9 mouse cellular contexts compared by ENCODE assay signal in the genomic region with DNA sequence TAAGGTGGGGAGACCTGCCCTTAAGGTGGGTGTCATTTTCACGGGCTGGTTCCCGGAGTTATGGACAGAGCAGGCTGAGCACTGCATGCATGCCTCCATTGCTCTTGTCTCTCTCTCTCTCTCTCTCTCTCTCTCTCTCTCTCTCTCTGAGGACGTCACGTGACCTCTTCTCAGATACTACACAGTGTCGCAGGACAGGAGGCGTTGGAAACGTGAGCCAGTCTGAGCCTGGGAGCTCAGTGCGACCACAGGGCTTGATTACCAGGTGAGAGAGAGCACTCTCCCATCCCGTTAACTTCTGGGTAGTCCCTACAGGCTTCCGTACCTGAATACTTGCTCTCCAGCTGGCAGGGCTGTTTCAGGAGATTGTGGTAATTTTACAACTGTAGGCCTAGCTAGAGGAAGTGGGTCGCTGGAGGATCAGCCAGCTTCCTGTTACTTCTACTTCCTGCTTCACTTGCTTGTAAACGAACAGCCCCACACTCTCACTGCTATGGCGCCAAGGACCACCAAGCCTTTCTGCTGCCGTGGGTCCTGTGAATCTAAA. TPM values are rescaled to one million over a fixed set of nuclear protein-coding genes. Genes with fewer than 3 reads are reported as not detected.
DNase-seq lines count a peak whose midpoint lies in the region; ATAC-seq and TF ChIP-seq lines count a peak whose summit lies in the region.
"Had no signal": no experiment of that assay in that cellular context is flagged by ENCODE, and none has a peak within 500 bp of the region (broad histone marks: within the 10 kb centered on the region; RNA-seq: fewer than 3 reads in every experiment).

No protein-coding gene starts in this region.

- 45% methylated on average over 14 of the region's 14 CpGs for WGBS in heart, postnatal 0 days
- 73% methylated on average over 14 of the region's 14 CpGs for WGBS in forebrain, embryonic 12.5 days
- 74% methylated on average over 14 of the region's 14 CpGs for WGBS in forebrain, embryonic 10.5 days

- no peak overlapping the region for H3K27ac ChIP-seq in heart, postnatal 0 days (ENCODE audit: low read depth)
- H3K27ac ChIP-seq in forebrain, embryonic 12.5 days, result no peak overlapping the region
- H3K27ac ChIP-seq in forebrain, embryonic 10.5 days, result no peak overlapping the region
- H3K27ac ChIP-seq: lung, embryonic 15.5 days had no signal

- no peak overlapping the region for H3K4me3 ChIP-seq in heart, postnatal 0 days (ENCODE audit: low read depth, low read length)
- no peak overlapping the region for H3K4me3 ChIP-seq in forebrain, embryonic 12.5 days (replicated peaks)
- H3K4me3 ChIP-seq in forebrain, embryonic 10.5 days, result no peak overlapping the region
- H3K4me3 ChIP-seq: lung, embryonic 15.5 days had no signal

- no peaks in the 10 kb centered on the region for H3K9me3 ChIP-seq in heart, postnatal 0 days (replicated peaks; ENCODE audit: control insufficient read depth, low read length)
- no peaks in the 10 kb centered on the region for H3K9me3 ChIP-seq in forebrain, embryonic 12.5 days
- H3K9me3 ChIP-seq in forebrain, embryonic 10.5 days, result no peaks in the 10 kb centered on the region
- H3K9me3 ChIP-seq: lung, embryonic 15.5 days had no signal

- peak; percentile 10 to 25 for DNase-seq in spleen, postnatal 36 days (ENCODE audit: low spot score in 2 of 2)
- no peak for DNase-seq in spleen, postnatal 14 days (ENCODE audit: low spot score in 2 of 2)
- no peak for DNase-seq in heart, postnatal 0 days (ENCODE audit: low spot score)
- no peak for DNase-seq in embryo, embryonic 11 days
- DNase-seq in kidney, adult 9 months, result no peak
- no peak for DNase-seq in forebrain, embryonic 10.5 days (ENCODE audit: extremely low spot score, low spot score)

- no peak for TF ChIP-seq CTCF in heart, postnatal 0 days (IDR thresholded peaks at IDR 0.05; ENCODE audit: low read depth)

- H3K27me3 ChIP-seq in heart, postnatal 0 days (ENCODE audit: control insufficient read depth, insufficient read depth, low read length), result no peaks in the 10 kb centered on the region
- H3K27me3 ChIP-seq in forebrain, embryonic 12.5 days, result no peaks in the 10 kb centered on the region
- no peaks in the 10 kb centered on the region for H3K27me3 ChIP-seq in forebrain, embryonic 10.5 days (ENCODE audit: poor library complexity, severe bottlenecking)
- H3K27me3 ChIP-seq: lung, embryonic 15.5 days had no signal

- ATAC-seq in heart, postnatal 0 days (ENCODE audit: insufficient read depth, low read depth), result peak; percentile 47; the same call in 1 of the 2 replicates
- peak; percentile 78 for ATAC-seq in megakaryocyte, adult 5-6 weeks (ENCODE audit: poor library complexity, severe bottlenecking)
- ATAC-seq in forebrain, embryonic 12.5 days (ENCODE audit: low FRiP score), result no peak

- H3K4me2 ChIP-seq in heart, postnatal 0 days (ENCODE audit: low read depth, low read length), result no peak overlapping the region
- H3K4me2 ChIP-seq in forebrain, embryonic 12.5 days, result no peak overlapping the region
- H3K4me2 ChIP-seq: lung, embryonic 15.5 days had no signal

- 0 out of 2 replicates have a peak, but pooled peaks cover 5% of the 10 kb centered on the region for H3K4me1 ChIP-seq in heart, postnatal 0 days (ENCODE audit: control insufficient read depth, insufficient read depth)
- H3K4me1 ChIP-seq in forebrain, embryonic 12.5 days, result no peaks in the 10 kb centered on the region
- no peaks in the 10 kb centered on the region for H3K4me1 ChIP-seq in forebrain, embryonic 10.5 days
- H3K4me1 ChIP-seq: lung, embryonic 15.5 days had no signal

- no peak for TF ChIP-seq EP300 in heart, postnatal 0 days (IDR thresholded peaks at IDR 0.05; ENCODE audit: low read depth)

- no peaks in the 10 kb centered on the region for H3K36me3 ChIP-seq in heart, postnatal 0 days (replicated peaks; ENCODE audit: control insufficient read depth, insufficient read depth, low read length)
- H3K36me3 ChIP-seq in forebrain, embryonic 12.5 days (replicated peaks), result no peaks in the 10 kb centered on the region
- H3K36me3 ChIP-seq in forebrain, embryonic 10.5 days (replicated peaks), result no peaks in the 10 kb centered on the region
- H3K36me3 ChIP-seq: lung, embryonic 15.5 days had no signal

- no peak overlapping the region for H3K9ac ChIP-seq in heart, postnatal 0 days (replicated peaks; ENCODE audit: low read depth, low read length)
- H3K9ac ChIP-seq in forebrain, embryonic 12.5 days, result no peak overlapping the region
- H3K9ac ChIP-seq: lung, embryonic 15.5 days had no signal

RNA-seq across cellular contexts. Expression of a gene that starts 30.4 kb away (rescaled TPM):
- 15.0 and 26.8 TPM in 2 replicates for total RNA-seq in heart, postnatal 0 days (2014; rRNA removed; ENCODE audit: low replicate concordance)
- 19.6 and 20.9 TPM in 2 replicates for polyA plus RNA-seq in heart, postnatal 0 days (2015; fragmentation: Nextera tagmentation; extraction: Ambion mirVana)
- 66.0 and 71.4 TPM in 2 replicates for total RNA-seq in megakaryocyte, adult 5-6 weeks (2015)
- total RNA-seq in megakaryocyte, adult 5-6 weeks (2017), result 85.7 and 88.5 TPM in 2 replicates
- polyA plus RNA-seq in forebrain, embryonic 12.5 days (2016; fragmentation: Nextera tagmentation; extraction: Ambion mirVana), result 64.0 and 65.9 TPM in 2 replicates
- polyA plus RNA-seq in forebrain, embryonic 10.5 days (2016; fragmentation: Nextera tagmentation; extraction: Ambion mirVana), result 46.1 and 47.7 TPM in 2 replicates

RNA-seq across cellular contexts. Expression of a gene that starts 31.1 kb away (rescaled TPM):
- 41.9 and 43.9 TPM in 2 replicates for total RNA-seq in heart, postnatal 0 days (2014; rRNA removed; ENCODE audit: low replicate concordance)
- 37.4 and 38.3 TPM in 2 replicates for polyA plus RNA-seq in heart, postnatal 0 days (2015; fragmentation: Nextera tagmentation; extraction: Ambion mirVana)
- 35.1 and 44.4 TPM in 2 replicates for total RNA-seq in megakaryocyte, adult 5-6 weeks (2015)
- 52.9 and 66.7 TPM in 2 replicates for total RNA-seq in megakaryocyte, adult 5-6 weeks (2017)
- 66.3 and 72.7 TPM in 2 replicates for polyA plus RNA-seq in forebrain, embryonic 12.5 days (2016; fragmentation: Nextera tagmentation; extraction: Ambion mirVana)
- polyA plus RNA-seq in forebrain, embryonic 10.5 days (2016; fragmentation: Nextera tagmentation; extraction: Ambion mirVana), result 35.5 and 36.4 TPM in 2 replicates

RNA-seq across cellular contexts. Expression of a gene that starts 44.7 kb away (rescaled TPM):
- total RNA-seq in heart, postnatal 0 days (2014; rRNA removed; ENCODE audit: low replicate concordance), result 8.1 and 11.9 TPM in 2 replicates
- 5.8 and 6.0 TPM in 2 replicates for polyA plus RNA-seq in heart, postnatal 0 days (2015; fragmentation: Nextera tagmentation; extraction: Ambion mirVana)
- 3.6 and 10.7 TPM in 2 replicates for total RNA-seq in megakaryocyte, adult 5-6 weeks (2015)
- total RNA-seq in megakaryocyte, adult 5-6 weeks (2017), result 5.2 and 5.7 TPM in 2 replicates
- polyA plus RNA-seq in forebrain, embryonic 12.5 days (2016; fragmentation: Nextera tagmentation; extraction: Ambion mirVana), result 10.7 and 10.8 TPM in 2 replicates
- polyA plus RNA-seq in forebrain, embryonic 10.5 days (2016; fragmentation: Nextera tagmentation; extraction: Ambion mirVana), result 9.2 and 10.3 TPM in 2 replicates

Comparison
In these comparisons a context has a peak if more than half of its experiments do, and no peak if none do; other contexts are left out.
1. DNase-seq: peak in spleen, postnatal 36 days (2 of 2); none in spleen, postnatal 14 days (0 of 2), heart, postnatal 0 days (single experiment), embryo, embryonic 11 days (single experiment), kidney, adult 9 months (single experiment) and forebrain, embryonic 10.5 days (single experiment).